Mouse (Mus musculus): Measurements from ENCODE around the gene Arhgap6.

GRCm38 (mm10) chrX:169107372-169107771, 312.5 kb downstream of the Arhgap6 start:
- no peak for TF ChIP-seq CTCF (IDR thresholded peaks at IDR 0.05; ENCODE audit: extremely low read depth, insufficient read length, insufficient replicate concordance, low read depth, low read length)
- TF ChIP-seq POLR2A (IDR thresholded peaks at IDR 0.05; ENCODE audit: low read depth, low read length) = no peak

All from small intestine, adult 2 months (tissue).